Mouse (Mus musculus) left cerebral cortex, postnatal 4 days (tissue): ENCODE measurements around the gene Fhod1. TPM values are rescaled to one million over a fixed set of nuclear protein-coding genes. Genes with fewer than 3 reads are reported as not detected.

Experiments
- microRNA-seq: library from miRNA; unstranded; fragments of <30 nt; microRNA quantifications from one replicate; pipeline ENCODE4 v1.2.0, GENCODE M21; 2022
- total RNA-seq, 2 experiments: library from RNA; stranded (reverse); gene quantifications; 2 replicates each; pipeline ENCODE4 v1.2.3; 2021

Gene Fhod1
- total RNA-seq, 2 experiments from 2014 or later, result 2.8 to 3.6 TPM

Small RNA genes lying within 50 kb of the gene (microRNA-seq; reads per million reads assigned to microRNA genes)
- not detected for gene Gm27320
- 2,366 reads per million, percentile 84 among the genes with 10 or more reads in this experiment for gene Mir328

Other genes with a start within 250 kb of the Fhod1 start
- not detected for gene Ces4a, start 216.2 kb downstream of the Fhod1 start, total RNA-seq
- gene Cbfb, start 177.3 kb downstream of the Fhod1 start, total RNA-seq, result 10 to 100 TPM; 39.0 to 47.0 TPM
- gene D230025D16Rik, start 122.8 kb downstream of the Fhod1 start, total RNA-seq, result 10 to 100 TPM; 30.9 to 33.0 TPM
- 1 to 10 TPM; 4.2 to 4.7 TPM for gene B3gnt9, start 92.8 kb downstream of the Fhod1 start, total RNA-seq
- 10 to 100 TPM in 1 of 2 experiments, 1 to 10 TPM in 1; 9.2 to 11.1 TPM for gene Tradd, start 83.3 kb downstream of the Fhod1 start, total RNA-seq
- under 1 TPM; 0.60 to 0.84 TPM for gene Fbxl8, start 83.3 kb downstream of the Fhod1 start, total RNA-seq
- gene Hsf4, start 78.2 kb downstream of the Fhod1 start, total RNA-seq, result under 1 TPM; 0.28 to 0.50 TPM
- gene Nol3, start 71.8 kb downstream of the Fhod1 start, total RNA-seq, result 1 to 10 TPM; 1.1 to 1.5 TPM
- gene 4931428F04Rik, start 58.1 kb downstream of the Fhod1 start, total RNA-seq, result 100 to 1,000 TPM; 183 TPM
- 1 to 10 TPM; 6.0 to 7.2 TPM for gene Exoc3l, start 51.9 kb downstream of the Fhod1 start, total RNA-seq
- 10 to 100 TPM; 33.7 to 33.8 TPM for gene E2f4, start 50.3 kb downstream of the Fhod1 start, total RNA-seq
- gene Elmo3, start 42.4 kb downstream of the Fhod1 start, total RNA-seq, result 1 to 10 TPM in 1 of 2 experiments, under 1 TPM in 1; 0.85 to 1.1 TPM
- 1 to 10 TPM; 4.0 to 5.0 TPM for gene Lrrc29, start 21.7 kb downstream of the Fhod1 start, total RNA-seq
- 10 to 100 TPM; 53.7 to 58.3 TPM for gene Tmem208, start 21.6 kb downstream of the Fhod1 start, total RNA-seq
- gene Slc9a5, start 890 bp upstream of the Fhod1 start, total RNA-seq, result 10 to 100 TPM; 32.6 to 37.0 TPM
- 1 to 10 TPM; 5.4 to 8.3 TPM for gene Plekhg4, start 25.3 kb upstream of the Fhod1 start, total RNA-seq
- not detected for gene Kctd19, start 65.5 kb upstream of the Fhod1 start, total RNA-seq
- gene Lrrc36, start 65.6 kb upstream of the Fhod1 start, total RNA-seq, result under 1 TPM; 0.40 to 0.64 TPM
- 10 to 100 TPM; 67.5 to 67.6 TPM for gene Tppp3, start 123.6 kb upstream of the Fhod1 start, total RNA-seq
- 10 to 100 TPM; 16.6 to 21.3 TPM for gene Zdhhc1, start 148.9 kb upstream of the Fhod1 start, total RNA-seq
- gene Hsd11b2, start 170.8 kb upstream of the Fhod1 start, total RNA-seq, result not detected
- 100 to 1,000 TPM; 255 to 260 TPM for gene Atp6v0d1, start 218.1 kb upstream of the Fhod1 start, total RNA-seq